Mouse (Mus musculus): ENCODE measurements around the gene Sag. TPM values are rescaled to one million over a fixed set of nuclear protein-coding genes. Genes with fewer than 3 reads are reported as not detected.

Gene Sag
- polyA plus RNA-seq, 1 experiment from 2014 or later = 2.6 TPM

DNA sequence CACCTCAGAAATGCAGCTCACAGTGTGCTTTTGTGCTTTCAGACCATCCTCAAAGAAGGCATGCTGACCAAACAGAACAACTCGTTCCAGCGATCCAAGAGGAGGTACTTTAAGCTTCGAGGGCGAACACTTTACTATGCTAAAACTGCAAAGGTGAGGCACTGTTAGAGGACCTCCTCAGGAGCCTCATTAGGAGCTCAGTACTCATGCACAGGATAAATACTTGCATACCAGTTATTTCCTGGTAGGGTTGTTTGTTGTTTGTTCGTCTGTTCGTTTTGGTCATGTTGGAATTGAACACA, 76.8 kb downstream of the Sag start:
- 91% methylated on average over 6 of the region's 6 CpGs for WGBS
- Histone ChIP-seq H3K36me3 (ENCODE audit: control insufficient read depth, insufficient read depth, low read length) (peaks cover 6% of the 10 kb centered on the region; the same call in 1 of the 2 replicates), H3K27me3 (ENCODE audit: control insufficient read depth, insufficient read depth, low read length) (no peaks in the 10 kb centered on the region), H3K4me2 (replicated peaks; ENCODE audit: low read depth, low read length) (no peak overlapping the region), H3K4me1 (ENCODE audit: control insufficient read depth, insufficient read depth, low read length) (peaks cover 20% of the 10 kb centered on the region), H3K27ac (ENCODE audit: low read length) (peak overlapping the region; percentile 71; the same call in 1 of the 2 replicates), H3K9me3 (ENCODE audit: control insufficient read depth, low read depth, low read length) (no peaks in the 10 kb centered on the region), H3K4me3 (ENCODE audit: low read depth, low read length) (no peak overlapping the region), H3K9ac (replicated peaks; ENCODE audit: low read depth, low read length) (no peak overlapping the region)
- no peak for ATAC-seq (ENCODE audit: insufficient number of reproducible peaks, insufficient read depth, low FRiP score, low read depth)

DNA sequence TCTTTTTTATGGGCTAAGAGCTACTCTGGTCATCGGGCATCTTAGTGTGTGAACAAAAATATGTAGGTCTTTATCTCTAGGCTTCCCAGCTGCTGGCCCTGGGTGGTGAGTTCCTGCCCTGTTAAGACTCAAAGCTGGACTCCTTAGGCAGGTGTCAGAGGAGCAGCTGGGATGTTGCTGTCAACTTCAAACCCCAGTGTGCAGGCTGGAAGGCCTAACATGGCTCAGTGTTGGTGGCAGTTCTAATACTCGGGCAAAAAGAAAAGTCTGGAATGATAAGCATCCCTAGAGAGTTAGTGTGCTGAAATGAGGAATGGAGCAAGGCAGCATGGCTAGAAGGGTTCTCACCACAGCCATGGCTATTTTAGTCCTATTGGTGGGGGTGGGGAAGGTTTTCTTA, 77.4 kb downstream of the Sag start:
- Histone ChIP-seq H3K36me3 (ENCODE audit: control insufficient read depth, insufficient read depth, low read length) (peaks cover 6% of the 10 kb centered on the region; the same call in 1 of the 2 replicates), H3K27ac (ENCODE audit: low read length) (no peak overlapping the region), H3K4me3 (ENCODE audit: low read depth, low read length) (no peak overlapping the region), H3K9ac (replicated peaks; ENCODE audit: low read depth, low read length) (no peak overlapping the region), H3K4me2 (replicated peaks; ENCODE audit: low read depth, low read length) (no peak overlapping the region), H3K9me3 (ENCODE audit: control insufficient read depth, low read depth, low read length) (no peaks in the 10 kb centered on the region), H3K4me1 (ENCODE audit: control insufficient read depth, insufficient read depth, low read length) (peaks cover 20% of the 10 kb centered on the region), H3K27me3 (ENCODE audit: control insufficient read depth, insufficient read depth, low read length) (no peaks in the 10 kb centered on the region)
- ATAC-seq (ENCODE audit: insufficient number of reproducible peaks, insufficient read depth, low FRiP score, low read depth) = no peak
- WGBS = 66% methylated on average over 2 of the region's 2 CpGs

DNA sequence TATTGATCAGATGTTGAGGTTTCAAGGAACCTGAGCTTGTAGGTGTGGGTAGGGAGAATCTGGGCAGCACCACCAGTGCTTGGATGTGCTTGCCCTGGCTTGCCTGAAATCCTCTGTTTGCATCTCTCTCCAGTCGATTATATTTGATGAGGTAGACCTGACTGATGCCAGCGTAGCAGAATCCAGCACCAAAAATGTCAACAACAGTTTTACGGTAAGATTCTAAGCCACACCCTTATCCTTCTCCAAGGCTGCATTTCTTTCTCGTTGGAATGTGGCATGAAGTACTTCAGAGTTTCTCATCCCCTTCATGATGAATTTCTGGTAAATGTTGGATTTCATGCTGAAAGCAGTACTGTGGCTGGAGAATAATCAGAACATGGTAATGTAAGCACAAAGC, 78.2 kb downstream of the Sag start:
- WGBS = 50% methylated on average over 4 of the region's 4 CpGs
- ATAC-seq (ENCODE audit: insufficient number of reproducible peaks, insufficient read depth, low FRiP score, low read depth) = no peak
- no peak overlapping the region for H3K9ac ChIP-seq (replicated peaks; ENCODE audit: low read depth, low read length)
- peaks cover 20% of the 10 kb centered on the region for H3K4me1 ChIP-seq (ENCODE audit: control insufficient read depth, insufficient read depth, low read length)
- no peaks in the 10 kb centered on the region for H3K27me3 ChIP-seq (ENCODE audit: control insufficient read depth, insufficient read depth, low read length)
- no peak overlapping the region for H3K4me3 ChIP-seq (ENCODE audit: low read depth, low read length)
- no peaks in the 10 kb centered on the region for H3K9me3 ChIP-seq (ENCODE audit: control insufficient read depth, low read depth, low read length)
- no peak overlapping the region for H3K4me2 ChIP-seq (replicated peaks; ENCODE audit: low read depth, low read length)
- H3K27ac ChIP-seq (ENCODE audit: low read length) = no peak overlapping the region
- peaks cover 6% of the 10 kb centered on the region; the same call in 1 of the 2 replicates for H3K36me3 ChIP-seq (ENCODE audit: control insufficient read depth, insufficient read depth, low read length)

DNA sequence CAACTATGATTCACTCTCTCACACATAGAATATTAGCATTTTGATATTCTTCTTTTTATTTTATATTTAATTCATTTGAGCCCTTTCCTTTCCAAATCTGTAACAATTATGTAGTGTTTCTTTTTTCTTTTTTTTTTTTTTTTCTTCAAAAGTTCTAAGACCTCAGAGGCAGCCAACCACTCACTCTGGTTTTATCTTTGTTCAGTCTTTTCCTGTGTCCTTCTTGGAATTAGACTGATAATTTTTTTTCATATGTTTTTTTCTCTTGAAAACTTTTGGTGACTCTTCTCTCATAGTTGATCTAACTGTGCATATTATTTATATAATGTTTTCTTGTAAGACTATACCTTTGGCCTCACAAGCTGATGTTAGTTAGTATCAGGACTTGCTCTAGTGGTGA, 79.1 kb downstream of the Sag start:
- Histone ChIP-seq H3K9me3 (ENCODE audit: control insufficient read depth, low read depth, low read length) (no peaks in the 10 kb centered on the region), H3K4me1 (ENCODE audit: control insufficient read depth, insufficient read depth, low read length) (peaks cover 20% of the 10 kb centered on the region), H3K27me3 (ENCODE audit: control insufficient read depth, insufficient read depth, low read length) (no peaks in the 10 kb centered on the region), H3K4me3 (ENCODE audit: low read depth, low read length) (no peak overlapping the region), H3K9ac (replicated peaks; ENCODE audit: low read depth, low read length) (no peak overlapping the region), H3K36me3 (ENCODE audit: control insufficient read depth, insufficient read depth, low read length) (peaks cover 6% of the 10 kb centered on the region; the same call in 1 of the 2 replicates), H3K27ac (ENCODE audit: low read length) (no peak overlapping the region), H3K4me2 (replicated peaks; ENCODE audit: low read depth, low read length) (no peak overlapping the region)
- no peak for ATAC-seq (ENCODE audit: insufficient number of reproducible peaks, insufficient read depth, low FRiP score, low read depth)

DNA sequence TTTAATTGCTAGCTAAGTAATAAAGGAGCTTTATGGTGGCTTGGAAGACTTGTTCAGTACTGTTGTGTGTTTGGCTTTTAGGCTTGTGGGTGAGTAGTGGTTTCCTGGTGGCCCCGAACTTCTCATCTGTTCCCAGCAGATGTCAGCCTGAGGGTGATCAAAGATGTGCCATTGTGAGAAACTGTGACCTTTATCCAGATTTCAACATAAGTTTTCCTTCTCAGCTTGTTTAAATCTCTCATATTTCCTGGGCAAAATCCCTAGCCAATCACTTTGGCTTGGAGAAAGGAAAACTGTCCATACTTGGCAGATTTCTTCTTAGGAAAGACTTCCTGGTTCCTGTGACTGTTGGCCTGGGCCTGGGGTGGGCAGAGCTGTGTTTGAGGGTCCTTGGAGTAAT, 87.5 kb downstream of the Sag start:
- Histone ChIP-seq H3K36me3 (ENCODE audit: control insufficient read depth, insufficient read depth, low read length) (0 out of 2 replicates have a peak, but pooled peaks cover 2% of the 10 kb centered on the region), H3K9me3 (ENCODE audit: control insufficient read depth, low read depth, low read length) (no peaks in the 10 kb centered on the region), H3K27me3 (ENCODE audit: control insufficient read depth, insufficient read depth, low read length) (no peaks in the 10 kb centered on the region), H3K9ac (replicated peaks; ENCODE audit: low read depth, low read length) (no peak overlapping the region), H3K4me2 (replicated peaks; ENCODE audit: low read depth, low read length) (no peak overlapping the region), H3K4me3 (ENCODE audit: low read depth, low read length) (no peak overlapping the region), H3K4me1 (ENCODE audit: control insufficient read depth, insufficient read depth, low read length) (0 out of 2 replicates have a peak, but pooled peaks cover 3% of the 10 kb centered on the region), H3K27ac (ENCODE audit: low read length) (no peak overlapping the region)
- WGBS = 70% methylated on average over 1 of the region's 1 CpGs
- no peak for ATAC-seq (ENCODE audit: insufficient number of reproducible peaks, insufficient read depth, low FRiP score, low read depth)

DNA sequence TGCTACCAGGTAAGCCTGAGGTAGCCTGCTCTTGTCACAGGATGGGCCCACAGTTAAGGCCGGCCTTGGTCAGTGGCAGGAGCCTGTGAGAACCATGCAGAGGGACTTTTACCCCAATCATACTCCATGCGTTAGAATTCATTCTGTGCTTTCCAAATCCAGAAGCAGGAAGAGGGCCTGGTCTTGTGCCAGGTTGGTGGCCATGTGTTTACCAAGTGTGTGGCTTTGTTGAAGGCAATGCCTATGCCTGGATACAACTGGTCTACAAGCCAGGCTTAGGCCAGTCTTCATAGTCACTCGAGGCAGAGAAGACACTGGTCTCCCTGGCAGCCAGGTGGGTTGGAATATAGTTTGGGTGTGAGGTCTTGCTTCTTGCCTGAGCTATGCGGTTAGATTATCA, 88.2 kb downstream of the Sag start:
- no peak for ATAC-seq (ENCODE audit: insufficient number of reproducible peaks, insufficient read depth, low FRiP score, low read depth)
- Histone ChIP-seq H3K4me2 (replicated peaks; ENCODE audit: low read depth, low read length) (no peak overlapping the region), H3K9ac (replicated peaks; ENCODE audit: low read depth, low read length) (no peak overlapping the region), H3K36me3 (ENCODE audit: control insufficient read depth, insufficient read depth, low read length) (0 out of 2 replicates have a peak, but pooled peaks cover 2% of the 10 kb centered on the region), H3K4me1 (ENCODE audit: control insufficient read depth, insufficient read depth, low read length) (0 out of 2 replicates have a peak, but pooled peaks cover 3% of the 10 kb centered on the region), H3K27ac (ENCODE audit: low read length) (no peak overlapping the region), H3K9me3 (ENCODE audit: control insufficient read depth, low read depth, low read length) (no peaks in the 10 kb centered on the region), H3K27me3 (ENCODE audit: control insufficient read depth, insufficient read depth, low read length) (no peaks in the 10 kb centered on the region), H3K4me3 (ENCODE audit: low read depth, low read length) (no peak overlapping the region)
- WGBS = 82% methylated on average over 4 of the region's 4 CpGs

DNA sequence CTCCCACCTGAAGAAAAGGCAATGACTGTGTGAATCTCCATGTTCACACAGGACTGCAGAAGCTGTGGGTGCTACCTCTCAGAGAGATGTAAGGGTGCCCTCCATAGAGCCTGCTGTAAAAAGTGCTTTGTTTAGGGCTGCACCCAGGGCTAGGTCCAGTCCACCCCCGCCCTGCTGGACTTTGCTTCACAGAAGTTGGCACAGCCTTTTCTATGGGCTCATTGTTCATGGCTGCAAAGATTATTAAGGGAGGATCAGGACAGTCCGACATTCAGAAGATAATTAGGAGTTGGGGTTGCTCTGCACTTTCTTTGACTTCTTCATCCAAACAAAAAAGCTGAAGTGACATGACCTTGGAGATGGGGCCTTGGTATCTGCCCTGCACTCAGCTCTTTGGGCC, 89.0 kb downstream of the Sag start:
- 0 out of 2 replicates have a peak, but pooled peaks cover 3% of the 10 kb centered on the region for H3K4me1 ChIP-seq (ENCODE audit: control insufficient read depth, insufficient read depth, low read length)
- no peak overlapping the region for H3K4me2 ChIP-seq (replicated peaks; ENCODE audit: low read depth, low read length)
- H3K9me3 ChIP-seq (ENCODE audit: control insufficient read depth, low read depth, low read length) = no peaks in the 10 kb centered on the region
- H3K9ac ChIP-seq (replicated peaks; ENCODE audit: low read depth, low read length) = no peak overlapping the region
- H3K27me3 ChIP-seq (ENCODE audit: control insufficient read depth, insufficient read depth, low read length) = no peaks in the 10 kb centered on the region
- ATAC-seq (ENCODE audit: insufficient number of reproducible peaks, insufficient read depth, low FRiP score, low read depth) = 0 out of 2 replicates have a peak, but pooled peaks have one; percentile 37
- WGBS = 77% methylated on average over 2 of the region's 2 CpGs
- H3K36me3 ChIP-seq (ENCODE audit: control insufficient read depth, insufficient read depth, low read length) = 0 out of 2 replicates have a peak, but pooled peaks cover 2% of the 10 kb centered on the region
- no peak overlapping the region for H3K27ac ChIP-seq (ENCODE audit: low read length)
- H3K4me3 ChIP-seq (ENCODE audit: low read depth, low read length) = no peak overlapping the region

DNA sequence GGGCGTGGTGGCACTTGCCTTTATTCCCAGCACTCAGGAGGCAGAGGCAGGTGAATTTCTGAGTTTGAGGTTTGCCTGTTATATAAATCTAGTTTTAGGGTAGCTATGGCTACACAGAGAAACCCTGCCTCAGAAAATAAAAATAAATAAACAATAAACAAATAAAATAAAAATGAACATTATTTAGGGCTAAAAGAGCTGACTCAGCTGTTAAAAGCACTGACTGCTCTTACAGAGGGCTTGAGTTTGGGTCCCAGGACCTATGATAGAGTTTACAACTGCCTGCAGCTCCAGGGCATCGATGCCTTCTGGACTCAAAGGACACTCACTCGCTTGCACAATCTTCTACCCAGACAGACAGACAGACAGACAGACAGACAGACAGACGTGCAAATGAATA, 89.9 kb downstream of the Sag start:
- Histone ChIP-seq H3K36me3 (ENCODE audit: control insufficient read depth, insufficient read depth, low read length) (0 out of 2 replicates have a peak, but pooled peaks cover 2% of the 10 kb centered on the region), H3K27me3 (ENCODE audit: control insufficient read depth, insufficient read depth, low read length) (no peaks in the 10 kb centered on the region), H3K4me3 (ENCODE audit: low read depth, low read length) (no peak overlapping the region), H3K9me3 (ENCODE audit: control insufficient read depth, low read depth, low read length) (no peaks in the 10 kb centered on the region), H3K9ac (replicated peaks; ENCODE audit: low read depth, low read length) (no peak overlapping the region), H3K4me2 (replicated peaks; ENCODE audit: low read depth, low read length) (no peak overlapping the region), H3K27ac (ENCODE audit: low read length) (no peak overlapping the region), H3K4me1 (ENCODE audit: control insufficient read depth, insufficient read depth, low read length) (0 out of 2 replicates have a peak, but pooled peaks cover 3% of the 10 kb centered on the region)
- ATAC-seq (ENCODE audit: insufficient number of reproducible peaks, insufficient read depth, low FRiP score, low read depth) = no peak
- WGBS = 93% methylated on average over 4 of the region's 4 CpGs
